Mouse (Mus musculus) neural tube, embryonic 14.5 days (tissue): ENCODE data around the gene Dennd6a. TPM values are rescaled to one million over a fixed set of nuclear protein-coding genes. Genes with fewer than 3 reads are reported as not detected.
A peak's percentile ranks its signal among the peaks of the same experiment; 100 is the strongest.
"Not testable (repeated sequence)": the region's sequence is repeated elsewhere in the genome, so short reads cannot be mapped to it uniquely, and the experiment has no call there.

Experiments
- ATAC-seq: fragments of 200-750 bp; cut with Nextera tagmentation; 2 replicates; pipeline ENCODE4 v1.8.0; 2017; ENCODE audit warnings: low read depth, mild to moderate bottlenecking, moderate TSS enrichment, moderate library complexity
- H3K27ac ChIP-seq: fragments of 300-500 bp; sonication (generic); 2 replicates; pipeline ENCODE4 v1.5.1; 2014; ENCODE audit warnings: low read depth, mild to moderate bottlenecking, control low read depth, low read length, moderate library complexity, mixed read lengths
- H3K27me3 ChIP-seq: fragments of 300-500 bp; sonication (generic); 2 replicates; pipeline ENCODE4 v1.6.1; 2014; ENCODE audit warnings: low read length; ENCODE audit not compliant: control insufficient read depth, insufficient read depth
- H3K36me3 ChIP-seq: fragments of 300-500 bp; sonication (generic); 2 replicates; pipeline ENCODE4 v1.6.1; 2014; ENCODE audit warnings: low read length, mixed read lengths; ENCODE audit not compliant: control insufficient read depth, insufficient read depth
- H3K4me1 ChIP-seq: fragments of 300-500 bp; sonication (generic); 2 replicates; pipeline ENCODE4 v1.6.1; 2014; ENCODE audit warnings: low read length; ENCODE audit not compliant: control insufficient read depth, insufficient read depth
- H3K4me2 ChIP-seq: fragments of 300-500 bp; sonication (generic); 2 replicates; pipeline ENCODE4 v1.6.1; 2014; ENCODE audit warnings: mild to moderate bottlenecking, low read depth, low read length, control low read depth
- H3K4me3 ChIP-seq: fragments of 300-500 bp; sonication (generic); 2 replicates; pipeline ENCODE4 v1.5.1; 2014; ENCODE audit warnings: low read depth, low read length, control low read depth, mixed read lengths
- H3K9ac ChIP-seq: fragments of 300-500 bp; sonication (generic); replicated peaks from 2 replicates; pipeline ENCODE4 v1.6.1; 2014; ENCODE audit warnings: low read depth, mild to moderate bottlenecking, control low read depth, low read length, mixed read lengths
- H3K9me3 ChIP-seq: fragments of 300-500 bp; sonication (generic); 2 replicates; pipeline ENCODE4 v1.6.1; 2016; ENCODE audit warnings: low read length; ENCODE audit not compliant: control insufficient read depth
- WGBS: fragments of 180-500 bp; shearing (Covaris S2); extraction: QIAGEN DNeasy Blood & Tissue Kit; methylation state at CpG from one replicate; pipeline ENCODE4 v1.1.7; 2014; 5-methylcytosine and 5-hydroxymethylcytosine counted together
- microRNA-seq: library from miRNA; unstranded; fragments of <30 nt; microRNA quantifications from one replicate; pipeline ENCODE4, GENCODE M21; 2016
- polyA plus RNA-seq: library from polyadenylated mRNA; unstranded; fragments of >200 nt; fragmentation: Nextera tagmentation; extraction: Ambion mirVana; gene quantifications from 2 replicates; pipeline ENCODE4 v1.2.1, GENCODE M21; 2014

Gene Dennd6a
- polyA plus RNA-seq, 1 experiment from 2014 or later: 18.8 TPM

- Histone ChIP-seq H3K27me3 (no peaks in the 10 kb centered on the region; the same call in 1 of the 2 replicates), H3K36me3 (peaks cover 4% of the 10 kb centered on the region; the same call in 1 of the 2 replicates), H3K9ac (peak within 1 kb of the TSS; percentile 87), H3K4me2 (peak within 1 kb of the TSS; percentile 96), H3K4me1 (peaks cover 23% of the 10 kb centered on the region), H3K9me3 (no peaks in the 10 kb centered on the region), H3K4me3 (peak within 1 kb of the TSS; percentile 88), H3K27ac (peak within 1 kb of the TSS; percentile 83)
- ATAC-seq: peak; percentile 94
- under 1% methylated on average over 70 of the region's 70 CpGs for WGBS
Observed at GRCm38 (mm10) chr14:26669292-26670073, 95.8 kb downstream of the Dennd6a start, which contains the start of gene Pde12. TSS of gene Pde12 (minus strand) at chr14:26669883.

- Histone ChIP-seq H3K9me3 (no peaks in the 10 kb centered on the region), H3K4me2 (peak overlapping the region; percentile 61; the same call in 1 of the 2 replicates), H3K4me3 (no peak overlapping the region; the same call in 1 of the 2 replicates), H3K36me3 (no peaks in the 10 kb centered on the region; the same call in 1 of the 2 replicates), H3K27ac (no peak overlapping the region), H3K9ac (no peak overlapping the region), H3K27me3 (no peaks in the 10 kb centered on the region; the same call in 1 of the 2 replicates), H3K4me1 (peaks cover 23% of the 10 kb centered on the region)
- ATAC-seq: no peak
Observed at GRCm38 (mm10) chr14:26670964-26671363, 97.3 kb downstream of the Dennd6a start.

GRCm38 (mm10) chr14:26671870-26672615 is 98.4 kb downstream of the Dennd6a start:
- H3K4me1 ChIP-seq: peaks cover 14% of the 10 kb centered on the region
- H3K9ac ChIP-seq, ATAC-seq, H3K9me3 ChIP-seq, H3K4me3 ChIP-seq, H3K36me3 ChIP-seq, H3K4me2 ChIP-seq, H3K27ac ChIP-seq, H3K27me3 ChIP-seq: not testable (repeated sequence)
- 69% methylated on average over 17 of the region's 17 CpGs for WGBS

- not testable (repeated sequence) for H3K9ac ChIP-seq, H3K27me3 ChIP-seq, H3K36me3 ChIP-seq, H3K4me3 ChIP-seq, ATAC-seq, H3K9me3 ChIP-seq, H3K27ac ChIP-seq, H3K4me1 ChIP-seq, H3K4me2 ChIP-seq
- 91% methylated on average over 2 of the region's 2 CpGs for WGBS
Observed at GRCm38 (mm10) chr14:26674476-26675169, 101.0 kb downstream of the Dennd6a start.

DNA sequence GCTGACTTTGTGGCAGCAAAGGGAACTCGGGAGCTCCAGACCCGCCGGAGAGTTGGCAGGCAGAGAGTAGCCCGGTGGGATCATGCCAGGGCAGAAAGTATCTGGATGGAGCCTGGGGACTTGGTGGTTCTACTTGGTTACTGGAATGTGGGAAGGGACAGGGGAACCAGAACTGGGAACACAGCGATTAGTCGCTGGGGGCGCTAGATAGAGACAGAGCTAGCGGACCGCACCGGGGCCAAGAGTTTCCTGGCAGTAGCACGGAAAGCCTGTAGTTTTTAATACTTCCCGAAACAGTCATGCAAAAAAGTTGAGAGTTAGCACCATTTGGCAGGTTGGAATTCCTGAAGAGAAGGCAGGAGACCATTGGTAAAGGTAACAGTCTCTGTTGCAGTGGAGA is 101.7 kb downstream of the Dennd6a start:
- 18% methylated on average over 12 of the region's 12 CpGs for WGBS
- H3K9ac ChIP-seq: no peak overlapping the region
- ATAC-seq: no peak

DNA sequence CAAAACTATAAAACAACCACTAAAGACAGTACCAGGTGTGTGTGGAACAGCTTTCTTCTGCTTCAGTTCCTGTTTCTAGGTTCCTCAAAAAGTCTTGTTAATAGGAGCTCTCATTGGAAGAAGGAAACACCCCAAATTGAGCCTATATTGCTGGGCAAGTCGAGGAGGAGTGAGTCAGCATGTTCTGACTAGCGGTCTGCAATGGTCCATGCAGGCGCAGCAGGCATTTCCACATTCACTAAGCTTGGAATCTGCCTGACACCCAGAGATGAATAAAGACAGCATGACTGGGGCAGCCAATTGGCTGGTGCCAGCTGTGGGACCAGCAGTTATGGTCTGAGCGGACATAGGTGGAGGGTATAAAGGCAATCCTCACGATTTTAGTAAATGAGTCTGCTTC is 102.1 kb downstream of the Dennd6a start:
- Histone ChIP-seq H3K4me1 (0 out of 2 replicates have a peak, but pooled peaks cover under 1% of the 10 kb centered on the region), H3K27ac (no peak overlapping the region), H3K9ac (no peak overlapping the region), H3K4me2 (no peak overlapping the region), H3K4me3 (no peak overlapping the region), H3K27me3 (no peaks in the 10 kb centered on the region), H3K9me3 (no peaks in the 10 kb centered on the region), H3K36me3 (no peaks in the 10 kb centered on the region)
- no peak for ATAC-seq
- 78% methylated on average over 5 of the region's 5 CpGs for WGBS

More for the DNA sequence above, 101.7 kb downstream of the Dennd6a start:
- H3K27ac ChIP-seq: no peak overlapping the region
- H3K9me3 ChIP-seq: no peaks in the 10 kb centered on the region
- no peak overlapping the region for H3K4me3 ChIP-seq
- H3K4me2 ChIP-seq: no peak overlapping the region
- H3K4me1 ChIP-seq: 0 out of 2 replicates have a peak, but pooled peaks cover 4% of the 10 kb centered on the region
- no peaks in the 10 kb centered on the region for H3K36me3 ChIP-seq
- no peaks in the 10 kb centered on the region for H3K27me3 ChIP-seq

Small RNAs within 50 kb of the gene (microRNA-seq; reads per million reads assigned to microRNA genes)
- not detected for gene Mir7672

Other genes starting within 250 kb of the Dennd6a start
- gene Slmap, start 38.9 kb upstream of the Dennd6a start, polyA plus RNA-seq: 18.4 and 22.6 TPM in 2 replicates
- gene Arf4, start 64.2 kb downstream of the Dennd6a start, polyA plus RNA-seq: 553 and 578 TPM in 2 replicates
- gene Pde12, start 96.0 kb downstream of the Dennd6a start, polyA plus RNA-seq: 13.7 and 13.8 TPM in 2 replicates
- 0.03 and 0.15 TPM in 2 replicates for gene Dnah12, start 119.4 kb downstream of the Dennd6a start, polyA plus RNA-seq